Mouse (Mus musculus) kidney, adult 2 months (tissue): ENCODE results near the gene Mylk.

Experiments used
- CTCF ChIP-seq: fragments of 200-500 bp; conservative IDR thresholded peaks from 2 replicates; pipeline ENCODE4 v1.5.1; 2011; ENCODE audit warnings: low read depth, mild to moderate bottlenecking, control low read depth, low read length, moderate library complexity, mixed read lengths; ENCODE audit not compliant: insufficient read depth, insufficient read length
- POLR2A ChIP-seq: fragments of 200-500 bp; IDR thresholded peaks from one replicate; pipeline ENCODE4 v1.6.1; 2011; ENCODE audit warnings: low read depth, low read length, control low read depth

DNA sequence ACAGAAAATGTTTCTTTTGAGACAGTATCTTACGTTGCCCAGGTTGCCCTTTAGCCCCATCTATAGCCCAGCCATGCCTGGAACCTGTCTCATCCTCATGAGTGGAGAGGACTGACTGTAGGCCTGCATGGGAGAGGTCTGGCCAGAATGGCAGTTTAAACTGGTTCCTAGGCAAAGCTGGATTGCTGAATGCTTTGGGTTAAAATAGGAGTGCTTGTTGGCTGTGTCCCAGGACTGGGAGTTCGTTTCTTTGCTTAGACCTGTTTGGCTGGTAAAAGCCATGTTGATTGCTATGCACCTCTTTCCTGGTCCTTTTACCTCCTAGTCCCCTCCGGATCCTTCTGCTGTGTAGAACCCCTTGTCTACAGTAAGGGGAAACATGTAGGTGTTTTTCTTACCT lies 288.2 kb downstream of the Mylk start:
- TF ChIP-seq CTCF (no peak), POLR2A (no peak)
